Mouse (Mus musculus) kidney, adult 2 months (tissue): ENCODE results near the gene Ccdc6. TPM values are rescaled to one million over a fixed set of nuclear protein-coding genes. Genes with fewer than 3 reads are reported as not detected.
A peak's percentile ranks its signal among the peaks of the same experiment; 100 is the strongest.

ENCODE experiments used
- DNase-seq: peaks from one replicate; pipeline ENCODE4 v3.0.0; 2021
- H3K27ac ChIP-seq: fragments of 200-500 bp; 2 replicates; pipeline ENCODE4 v1.5.1; 2012; ENCODE audit warnings: low read depth, low read length, control low read depth, inconsistent platforms; ENCODE audit not compliant: insufficient read depth
- H3K27me3 ChIP-seq: fragments of 200-500 bp; replicated peaks from 2 replicates; pipeline ENCODE4 v1.6.1; 2012; ENCODE audit warnings: mild to moderate bottlenecking, moderate library complexity, low read length, inconsistent platforms; ENCODE audit not compliant: control insufficient read depth, insufficient read depth
- H3K36me3 ChIP-seq: fragments of 200-500 bp; 2 replicates; pipeline ENCODE4 v1.6.1; 2012; ENCODE audit warnings: mild to moderate bottlenecking, moderate library complexity, low read length, inconsistent platforms; ENCODE audit not compliant: control insufficient read depth, insufficient read depth
- H3K4me1 ChIP-seq: fragments of 200-500 bp; 2 replicates; pipeline ENCODE4 v1.6.1; 2011; ENCODE audit warnings: low read length; ENCODE audit not compliant: control insufficient read depth, insufficient read depth
- H3K4me3 ChIP-seq: fragments of 200-500 bp; 2 replicates; pipeline ENCODE4 v1.5.1; 2011; ENCODE audit warnings: mild to moderate bottlenecking, low read depth, low read length, control low read depth; ENCODE audit not compliant: insufficient read depth
- CTCF ChIP-seq: fragments of 200-500 bp; conservative IDR thresholded peaks from 2 replicates; pipeline ENCODE4 v1.5.1; 2011; ENCODE audit warnings: low read depth, mild to moderate bottlenecking, control low read depth, low read length, moderate library complexity, mixed read lengths; ENCODE audit not compliant: insufficient read depth, insufficient read length
- POLR2A ChIP-seq: fragments of 200-500 bp; IDR thresholded peaks from one replicate; pipeline ENCODE4 v1.6.1; 2011; ENCODE audit warnings: low read depth, low read length, control low read depth
- WGBS: fragments of 180-500 bp; shearing (Covaris S2); methylation state at CpG from one replicate; pipeline ENCODE4 v1.1.7; 2018; 5-methylcytosine and 5-hydroxymethylcytosine counted together
- polyA plus RNA-seq: library from polyadenylated mRNA; depleted of rRNA; stranded (reverse); fragments of >200 nt; gene quantifications from 2 replicates; pipeline ENCODE4 v1.2.3, GENCODE M21; 2012

Gene Ccdc6
- polyA plus RNA-seq, 1 experiment, result 37.0 TPM

- no peaks in the 10 kb centered on the region for H3K27me3 ChIP-seq
- H3K4me3 ChIP-seq, result no peak overlapping the region
- WGBS, result 81% methylated on average over 14 of the region's 14 CpGs
- no peak for DNase-seq
- no peak overlapping the region for H3K27ac ChIP-seq
- no peaks in the 10 kb centered on the region; the same call in 1 of the 2 replicates for H3K4me1 ChIP-seq
- H3K36me3 ChIP-seq, result no peaks in the 10 kb centered on the region
- TF ChIP-seq POLR2A (no peak), CTCF (no peak)
Measured at GRCm38 (mm10) chr10:70161504-70161903, 64.6 kb downstream of the Ccdc6 start.

DNA sequence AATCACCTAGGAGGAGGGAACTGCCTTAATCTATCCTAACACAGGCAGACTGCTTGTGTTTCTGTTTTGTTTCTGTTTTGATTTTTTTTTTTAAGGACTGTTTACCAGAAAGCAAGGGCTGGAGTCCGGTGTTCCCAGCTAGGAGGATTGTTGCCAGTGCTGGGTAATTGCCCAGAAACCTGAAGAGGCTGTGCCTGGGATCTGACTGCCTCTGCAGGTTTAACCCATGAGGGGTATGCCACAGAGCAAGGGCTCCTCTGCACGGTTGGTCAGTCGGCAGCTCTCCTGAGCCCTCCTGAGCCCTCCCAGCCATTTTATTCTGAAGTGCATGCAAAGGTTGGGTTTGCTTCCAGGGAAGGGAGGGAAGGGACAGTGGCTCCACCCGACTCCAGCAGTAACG lies 66.8 kb downstream of the Ccdc6 start:
- Histone ChIP-seq H3K4me3 (no peak overlapping the region), H3K27ac (no peak overlapping the region), H3K4me1 (no peaks in the 10 kb centered on the region; the same call in 1 of the 2 replicates), H3K36me3 (no peaks in the 10 kb centered on the region), H3K27me3 (no peaks in the 10 kb centered on the region)
- 38% methylated on average over 5 of the region's 5 CpGs for WGBS
- no peak for TF ChIP-seq CTCF
- TF ChIP-seq POLR2A, result no peak
- no peak for DNase-seq

DNA sequence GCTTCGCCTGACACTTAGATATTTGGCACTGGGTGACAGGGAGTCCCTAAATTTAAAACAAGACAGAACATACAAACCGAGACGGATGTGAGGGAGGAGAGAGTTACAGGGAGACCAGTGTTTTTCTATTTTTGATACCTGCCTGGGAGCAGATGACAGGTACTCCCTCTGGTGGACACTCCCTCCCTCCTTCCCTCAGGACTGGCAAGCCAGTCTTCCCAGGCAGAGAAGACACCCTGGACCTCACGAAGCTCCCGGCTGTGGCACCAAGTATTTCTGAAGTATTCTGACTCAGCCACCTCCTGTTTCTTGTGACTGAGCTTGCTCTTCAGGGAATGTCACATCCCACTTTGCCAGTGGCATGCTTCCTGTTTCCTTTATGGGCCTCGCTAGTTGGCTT lies 69.0 kb downstream of the Ccdc6 start:
- no peak for TF ChIP-seq POLR2A
- peak; percentile 56; the same call in 1 of the 2 replicates for TF ChIP-seq CTCF
- H3K27me3 ChIP-seq, result no peaks in the 10 kb centered on the region
- WGBS, result 47% methylated on average over 6 of the region's 6 CpGs
- DNase-seq, result peak; percentile 42
- no peaks in the 10 kb centered on the region; the same call in 1 of the 2 replicates for H3K4me1 ChIP-seq
- no peak overlapping the region for H3K27ac ChIP-seq
- H3K4me3 ChIP-seq, result no peak overlapping the region
- 0 out of 2 replicates have a peak, but pooled peaks cover 1% of the 10 kb centered on the region for H3K36me3 ChIP-seq

- Histone ChIP-seq H3K27ac (no peak overlapping the region), H3K4me1 (no peaks in the 10 kb centered on the region; the same call in 1 of the 2 replicates), H3K27me3 (no peaks in the 10 kb centered on the region), H3K36me3 (0 out of 2 replicates have a peak, but pooled peaks cover 1% of the 10 kb centered on the region), H3K4me3 (no peak overlapping the region)
- TF ChIP-seq POLR2A (no peak), CTCF (no peak)
- no peak for DNase-seq
- 85% methylated on average over 5 of the region's 5 CpGs for WGBS
Measured at GRCm38 (mm10) chr10:70166427-70166826, 69.5 kb downstream of the Ccdc6 start.

GRCm38 (mm10) chr10:70167625-70168024 lies 70.7 kb downstream of the Ccdc6 start:
- H3K4me1 ChIP-seq, result no peaks in the 10 kb centered on the region; the same call in 1 of the 2 replicates
- no peak for DNase-seq
- H3K27me3 ChIP-seq, result no peaks in the 10 kb centered on the region
- no peak for TF ChIP-seq CTCF
- TF ChIP-seq POLR2A, result no peak
- WGBS, result 65% methylated on average over 11 of the region's 11 CpGs
- H3K27ac ChIP-seq, result no peak overlapping the region
- H3K36me3 ChIP-seq, result 0 out of 2 replicates have a peak, but pooled peaks cover 1% of the 10 kb centered on the region
- no peak overlapping the region for H3K4me3 ChIP-seq

DNA sequence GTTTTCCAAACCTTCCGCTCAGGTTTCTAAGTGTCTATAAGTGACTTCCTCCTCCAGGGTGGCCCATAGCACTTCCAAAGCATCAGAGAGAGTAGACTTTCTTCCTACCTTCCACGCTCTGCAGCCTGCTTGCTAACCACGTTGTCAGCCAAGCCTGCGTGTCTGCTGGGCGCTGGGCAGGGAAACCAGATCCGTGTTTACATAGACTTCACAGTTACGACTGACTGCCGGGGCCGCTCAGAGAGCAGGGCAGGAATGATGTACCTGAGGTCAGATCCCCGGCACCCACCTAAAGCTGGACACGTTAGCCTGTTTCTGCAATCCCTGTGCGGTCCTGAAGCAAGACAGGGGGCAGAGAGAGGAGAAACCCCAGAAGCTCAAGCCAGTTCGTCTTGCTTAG lies 71.5 kb downstream of the Ccdc6 start:
- no peaks in the 10 kb centered on the region; the same call in 1 of the 2 replicates for H3K4me1 ChIP-seq
- no peak for TF ChIP-seq POLR2A
- TF ChIP-seq CTCF, result no peak
- no peak for DNase-seq
- no peaks in the 10 kb centered on the region for H3K27me3 ChIP-seq
- 0 out of 2 replicates have a peak, but pooled peaks cover 1% of the 10 kb centered on the region for H3K36me3 ChIP-seq
- no peak overlapping the region for H3K4me3 ChIP-seq
- no peak overlapping the region for H3K27ac ChIP-seq
- WGBS, result 69% methylated on average over 13 of the region's 13 CpGs

DNA sequence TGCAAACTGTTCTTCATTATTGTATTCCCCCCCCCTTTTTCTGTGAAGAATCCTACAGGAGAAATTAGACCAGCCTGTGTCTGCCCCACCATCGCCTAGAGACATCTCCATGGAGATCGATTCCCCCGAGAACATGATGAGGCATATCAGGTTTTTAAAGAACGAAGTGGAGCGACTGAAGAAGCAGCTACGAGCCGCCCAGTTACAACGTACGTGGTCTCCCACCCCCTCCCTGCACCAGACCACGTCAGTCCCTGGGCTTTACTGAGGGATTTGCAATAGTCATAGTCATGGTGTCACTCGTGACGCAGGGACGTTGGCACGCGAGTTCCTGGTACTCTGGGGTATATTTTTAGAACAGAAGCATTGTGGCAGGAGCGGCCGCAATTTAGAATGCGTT lies 72.1 kb downstream of the Ccdc6 start:
- Histone ChIP-seq H3K27me3 (no peaks in the 10 kb centered on the region), H3K27ac (no peak overlapping the region), H3K4me3 (no peak overlapping the region), H3K36me3 (0 out of 2 replicates have a peak, but pooled peaks cover 1% of the 10 kb centered on the region), H3K4me1 (no peaks in the 10 kb centered on the region)
- TF ChIP-seq POLR2A (no peak), CTCF (no peak)
- DNase-seq, result no peak
- WGBS, result 86% methylated on average over 18 of the region's 18 CpGs

GRCm38 (mm10) chr10:70173314-70173713 lies 76.4 kb downstream of the Ccdc6 start:
- DNase-seq, result peak; percentile 79
- TF ChIP-seq CTCF (peak; percentile 77), POLR2A (no peak)
- no peaks in the 10 kb centered on the region for H3K27me3 ChIP-seq
- no peaks in the 10 kb centered on the region for H3K4me1 ChIP-seq
- WGBS, result 54% methylated on average over 3 of the region's 3 CpGs
- H3K4me3 ChIP-seq, result no peak overlapping the region
- no peak overlapping the region for H3K27ac ChIP-seq
- H3K36me3 ChIP-seq, result peaks cover 3% of the 10 kb centered on the region; the same call in 1 of the 2 replicates
